Mouse (Mus musculus) bone marrow macrophage, adult 2 months (primary cell): ENCODE data around the gene Snap23.

Experiments
- CTCF ChIP-seq: IDR thresholded peaks from 2 replicates; pipeline ENCODE4 v1.5.1; 2012; ENCODE audit warnings: low read depth, mild to moderate bottlenecking, low read length, moderate library complexity
- POLR2A ChIP-seq: IDR thresholded peaks from 2 replicates; pipeline ENCODE4 v1.6.1; 2012; ENCODE audit warnings: mild to moderate bottlenecking, low read depth, low read length, borderline replicate concordance

DNA sequence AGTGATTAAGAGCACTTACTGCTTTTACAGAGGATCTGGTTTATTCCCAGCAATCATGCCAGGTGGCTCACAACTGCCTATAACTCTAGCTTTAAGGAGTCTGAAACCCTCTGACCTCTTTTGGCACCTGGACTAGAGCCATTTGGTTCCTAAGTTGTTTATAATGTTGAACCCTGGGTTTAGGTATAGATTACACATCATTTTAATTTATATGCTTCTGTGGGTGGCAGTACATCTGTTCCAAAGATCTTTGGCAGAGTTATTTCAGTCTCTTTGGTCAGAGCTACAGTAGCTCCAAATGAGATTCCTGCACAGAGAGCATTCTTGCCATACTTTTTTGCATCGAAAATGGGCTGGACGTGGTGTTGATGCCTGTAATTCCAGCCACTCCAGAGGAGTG, 30.3 kb downstream of the Snap23 start:
- TF ChIP-seq CTCF (no peak), POLR2A (no peak)
